Mouse (Mus musculus) embryonic facial prominence, embryonic 11.5 days (tissue): ENCODE data around the gene Aurkb. TPM values are rescaled to one million over a fixed set of nuclear protein-coding genes. Genes with fewer than 3 reads are reported as not detected.

Experiments
- ATAC-seq: fragments of 200-750 bp; cut with Nextera tagmentation; replicated peaks from 2 replicates; pipeline ENCODE4 v1.8.0; 2017; ENCODE audit warnings: low read depth; ENCODE audit not compliant: insufficient number of reproducible peaks, low FRiP score, low TSS enrichment
- DNase-seq: peaks from one replicate; pipeline ENCODE4 v3.0.0-alpha.2; 2015; ENCODE audit warnings: low spot score
- H3K27ac ChIP-seq: fragments of 300-500 bp; sonication (generic); replicated peaks from 2 replicates; pipeline ENCODE4 v1.5.1; 2014; ENCODE audit warnings: mild to moderate bottlenecking, low read depth, low read length, control low read depth
- H3K27me3 ChIP-seq: fragments of 300-500 bp; sonication (generic); 2 replicates; pipeline ENCODE4 v1.6.1; 2014; ENCODE audit warnings: mild to moderate bottlenecking, low read length, moderate library complexity, mixed read lengths; ENCODE audit not compliant: control insufficient read depth, insufficient read depth
- H3K36me3 ChIP-seq: fragments of 300-500 bp; sonication (generic); replicated peaks from 2 replicates; pipeline ENCODE4 v1.6.1; 2014; ENCODE audit warnings: low read depth, mild to moderate bottlenecking, low read length, moderate library complexity, mixed read lengths; ENCODE audit not compliant: control insufficient read depth, insufficient read depth
- H3K4me1 ChIP-seq: fragments of 300-500 bp; sonication (generic); 2 replicates; pipeline ENCODE4 v1.6.1; 2014; ENCODE audit warnings: low read length, mixed read lengths; ENCODE audit not compliant: control insufficient read depth, insufficient read depth
- H3K4me2 ChIP-seq: fragments of 300-500 bp; sonication (generic); 2 replicates; pipeline ENCODE4 v1.6.1; 2014; ENCODE audit warnings: low read depth, mild to moderate bottlenecking, control low read depth, low read length, moderate library complexity
- H3K4me3 ChIP-seq: fragments of 300-500 bp; sonication (generic); 2 replicates; pipeline ENCODE4 v1.5.1; 2014; ENCODE audit warnings: low read depth, low read length, control low read depth
- H3K9ac ChIP-seq: fragments of 300-500 bp; sonication (generic); replicated peaks from 2 replicates; pipeline ENCODE4 v1.6.1; 2014; ENCODE audit warnings: mild to moderate bottlenecking, control low read depth, low read length
- H3K9me3 ChIP-seq: fragments of 300-500 bp; sonication (generic); replicated peaks from 2 replicates; pipeline ENCODE4 v1.6.1; 2016; ENCODE audit warnings: mild to moderate bottlenecking, low read length, inconsistent platforms, mixed read lengths; ENCODE audit not compliant: control insufficient read depth
- WGBS: fragments of 180-500 bp; shearing (Covaris S2); extraction: QIAGEN DNeasy Blood & Tissue Kit; methylation state at CpG from one replicate; pipeline ENCODE4 v1.1.7; 2014; 5-methylcytosine and 5-hydroxymethylcytosine counted together
- polyA plus RNA-seq: library from polyadenylated mRNA; unstranded; fragments of >200 nt; fragmentation: Nextera tagmentation; extraction: Ambion mirVana; gene quantifications from 2 replicates; pipeline ENCODE4 v1.2.1, GENCODE M21; 2014

Aurkb gene
- polyA plus RNA-seq, 1 experiment from 2014 or later: 162 TPM

DNA sequence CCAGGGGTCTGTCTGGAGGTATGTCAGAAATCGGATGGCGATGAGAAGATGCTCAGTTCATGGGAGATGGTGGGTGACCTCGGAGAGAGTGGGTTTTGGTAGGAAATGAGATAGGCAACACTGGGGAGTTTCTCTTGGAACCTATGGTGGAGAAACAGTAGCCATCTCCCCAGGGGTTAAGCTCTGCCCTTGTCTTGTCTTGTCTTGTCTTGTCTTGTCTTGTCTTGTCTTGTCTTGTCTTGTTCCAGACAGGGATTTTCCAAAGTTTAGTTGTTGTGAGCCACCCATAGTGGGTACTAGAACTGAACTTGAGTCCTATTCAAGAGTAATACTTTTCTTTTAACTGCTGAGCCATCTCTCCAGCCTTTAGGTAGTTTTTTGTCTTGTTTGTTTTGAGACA is 18.9 kb upstream of the Aurkb start:
- DNase-seq (no peak), ATAC-seq (no peak)
- no peak overlapping the region for H3K4me2 ChIP-seq
- H3K27me3 ChIP-seq: no peaks in the 10 kb centered on the region
- no peaks in the 10 kb centered on the region for H3K9me3 ChIP-seq
- no peak overlapping the region for H3K9ac ChIP-seq
- 91% methylated on average over 3 of the region's 3 CpGs for WGBS
- no peak overlapping the region for H3K27ac ChIP-seq
- H3K4me3 ChIP-seq: no peak overlapping the region
- H3K36me3 ChIP-seq: peaks cover 41% of the 10 kb centered on the region
- no peaks in the 10 kb centered on the region for H3K4me1 ChIP-seq

DNA sequence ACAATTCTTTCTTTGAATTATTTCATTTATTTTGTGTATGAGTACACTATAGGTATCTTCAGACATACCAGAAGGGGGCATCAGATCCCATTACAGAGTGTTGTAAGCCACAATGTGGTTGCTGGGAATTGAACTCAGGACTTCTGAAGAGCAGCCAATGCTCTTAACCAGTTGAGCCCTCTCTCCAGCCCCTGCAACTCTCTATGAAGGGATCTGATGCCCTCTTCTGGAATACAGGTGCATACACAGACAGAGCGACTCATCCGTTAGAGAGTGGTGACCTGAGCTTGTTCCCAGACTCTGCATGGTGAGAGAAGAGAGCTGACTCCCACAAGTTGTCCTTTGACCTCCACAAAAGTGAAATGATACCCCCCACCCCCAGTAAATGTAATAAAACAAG is 16.6 kb upstream of the Aurkb start:
- no peak for ATAC-seq
- WGBS: 68% methylated on average over 2 of the region's 2 CpGs
- H3K27me3 ChIP-seq: no peaks in the 10 kb centered on the region
- no peak overlapping the region for H3K4me2 ChIP-seq
- H3K4me1 ChIP-seq: no peaks in the 10 kb centered on the region
- no peak overlapping the region for H3K4me3 ChIP-seq
- no peak overlapping the region for H3K27ac ChIP-seq
- H3K9ac ChIP-seq: no peak overlapping the region
- peaks cover 25% of the 10 kb centered on the region for H3K36me3 ChIP-seq
- H3K9me3 ChIP-seq: no peaks in the 10 kb centered on the region
- peak; percentile 27 for DNase-seq

DNA sequence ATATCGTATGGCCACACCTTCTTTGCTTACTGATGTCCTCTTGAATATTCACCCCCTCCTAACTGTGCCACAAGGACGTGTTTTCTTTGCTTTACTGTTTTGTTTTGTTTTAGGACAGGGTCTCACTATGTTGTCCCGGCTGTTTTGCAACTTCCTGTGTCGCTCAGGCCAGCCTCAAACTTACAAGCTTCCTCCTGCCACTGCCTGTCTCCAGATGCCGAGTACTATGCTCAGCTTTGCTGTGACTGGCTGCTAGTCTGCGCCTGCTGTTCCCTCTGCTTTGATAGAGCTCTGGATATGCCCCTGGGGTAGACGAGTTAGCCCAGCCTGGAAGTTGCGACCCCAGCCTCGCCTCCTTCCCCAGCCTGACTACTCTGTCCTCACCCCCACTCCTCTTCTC is 11.9 kb upstream of the Aurkb start:
- H3K9me3 ChIP-seq: no peaks in the 10 kb centered on the region
- no peak for ATAC-seq
- H3K9ac ChIP-seq: no peak overlapping the region
- H3K27ac ChIP-seq: no peak overlapping the region
- no peaks in the 10 kb centered on the region for H3K4me1 ChIP-seq
- no peaks in the 10 kb centered on the region for H3K27me3 ChIP-seq
- no peak overlapping the region for H3K4me3 ChIP-seq
- DNase-seq: no peak
- WGBS: 68% methylated on average over 9 of the region's 9 CpGs
- H3K4me2 ChIP-seq: no peak overlapping the region
- peaks cover 7% of the 10 kb centered on the region for H3K36me3 ChIP-seq

DNA sequence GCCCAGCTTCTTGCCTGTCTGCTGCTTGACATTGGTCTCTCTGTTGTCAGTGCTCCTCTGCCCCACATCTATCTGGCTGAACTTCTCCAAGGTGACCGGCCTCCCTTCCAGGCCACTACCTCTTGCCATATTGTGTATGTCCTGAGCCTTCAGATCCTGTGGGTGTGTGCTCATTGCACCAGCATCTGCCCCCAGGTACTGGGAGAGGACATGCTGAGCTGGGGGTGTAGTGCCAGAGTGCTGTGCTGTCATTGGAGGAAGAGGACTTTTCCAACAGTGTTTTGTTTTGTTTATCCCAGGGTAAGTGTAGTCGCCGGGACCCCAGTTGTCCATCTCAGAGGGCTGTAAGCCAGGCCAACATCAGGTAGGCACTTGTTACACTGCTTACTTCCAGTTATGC is 10.9 kb upstream of the Aurkb start:
- Histone ChIP-seq H3K9ac (no peak overlapping the region), H3K9me3 (no peaks in the 10 kb centered on the region), H3K27ac (no peak overlapping the region), H3K4me2 (no peak overlapping the region), H3K36me3 (peaks cover 7% of the 10 kb centered on the region), H3K4me1 (no peaks in the 10 kb centered on the region), H3K4me3 (no peak overlapping the region), H3K27me3 (no peaks in the 10 kb centered on the region)
- ATAC-seq (no peak), DNase-seq (no peak)
- WGBS: 91% methylated on average over 3 of the region's 3 CpGs

DNA sequence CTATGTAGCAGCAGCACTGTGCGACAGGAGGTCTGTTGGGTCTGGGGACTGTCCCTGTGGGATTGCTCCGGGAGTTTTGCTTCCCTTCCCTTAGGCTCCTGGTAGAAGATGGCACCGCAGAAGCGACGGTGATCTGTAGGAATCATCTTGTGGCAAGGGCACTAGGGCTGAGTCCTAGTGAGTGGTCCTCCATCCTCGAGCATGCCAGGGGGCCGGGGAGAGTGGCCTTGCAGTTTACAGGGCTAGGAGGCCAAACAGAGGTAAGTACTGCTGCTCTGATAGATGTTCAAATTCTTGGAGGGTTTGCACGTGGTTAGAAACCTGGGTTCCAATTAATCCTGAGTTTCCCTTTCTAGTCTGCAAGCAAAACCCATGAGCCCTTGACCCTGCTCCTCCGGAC is 10.0 kb upstream of the Aurkb start:
- peak overlapping the region; percentile 35; the same call in 1 of the 2 replicates for H3K27ac ChIP-seq
- H3K36me3 ChIP-seq: peaks cover 7% of the 10 kb centered on the region
- no peaks in the 10 kb centered on the region for H3K27me3 ChIP-seq
- WGBS: 74% methylated on average over 9 of the region's 9 CpGs
- H3K4me3 ChIP-seq: no peak overlapping the region
- no peak overlapping the region for H3K4me2 ChIP-seq
- H3K4me1 ChIP-seq: no peaks in the 10 kb centered on the region
- DNase-seq: no peak
- no peaks in the 10 kb centered on the region for H3K9me3 ChIP-seq
- no peak for ATAC-seq
- peak overlapping the region; percentile 5; the same call in 1 of the 2 replicates for H3K9ac ChIP-seq

DNA sequence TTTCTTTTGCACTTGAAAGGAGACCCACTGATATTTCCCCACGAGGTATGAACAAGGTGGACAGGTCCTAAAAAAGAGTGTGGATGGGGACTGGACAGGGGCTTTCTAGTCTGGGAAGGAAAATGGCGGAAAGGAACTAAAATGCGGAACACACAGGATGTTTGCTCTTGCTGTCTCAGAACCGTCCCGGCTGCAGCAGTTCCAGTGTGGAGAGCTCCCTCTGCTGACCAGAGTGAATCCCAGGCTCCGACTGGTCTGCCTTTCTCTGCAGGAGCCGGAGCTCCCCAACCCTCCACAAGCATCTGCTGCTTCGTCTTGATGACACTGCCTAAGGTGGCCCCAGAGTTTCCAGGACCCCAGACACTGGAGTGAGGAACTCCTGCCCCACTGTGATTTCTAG is 9.6 kb upstream of the Aurkb start:
- WGBS: 8% methylated on average over 8 of the region's 8 CpGs
- no peak overlapping the region for H3K4me2 ChIP-seq
- peak overlapping the region; percentile 5; the same call in 1 of the 2 replicates for H3K9ac ChIP-seq
- H3K27me3 ChIP-seq: no peaks in the 10 kb centered on the region
- ATAC-seq (peak; percentile 8; the same call in 1 of the 2 replicates), DNase-seq (peak; percentile 92)
- no peak overlapping the region for H3K4me3 ChIP-seq
- no peaks in the 10 kb centered on the region for H3K4me1 ChIP-seq
- no peaks in the 10 kb centered on the region for H3K9me3 ChIP-seq
- peak overlapping the region; percentile 35 for H3K27ac ChIP-seq
- peaks cover 3% of the 10 kb centered on the region for H3K36me3 ChIP-seq

DNA sequence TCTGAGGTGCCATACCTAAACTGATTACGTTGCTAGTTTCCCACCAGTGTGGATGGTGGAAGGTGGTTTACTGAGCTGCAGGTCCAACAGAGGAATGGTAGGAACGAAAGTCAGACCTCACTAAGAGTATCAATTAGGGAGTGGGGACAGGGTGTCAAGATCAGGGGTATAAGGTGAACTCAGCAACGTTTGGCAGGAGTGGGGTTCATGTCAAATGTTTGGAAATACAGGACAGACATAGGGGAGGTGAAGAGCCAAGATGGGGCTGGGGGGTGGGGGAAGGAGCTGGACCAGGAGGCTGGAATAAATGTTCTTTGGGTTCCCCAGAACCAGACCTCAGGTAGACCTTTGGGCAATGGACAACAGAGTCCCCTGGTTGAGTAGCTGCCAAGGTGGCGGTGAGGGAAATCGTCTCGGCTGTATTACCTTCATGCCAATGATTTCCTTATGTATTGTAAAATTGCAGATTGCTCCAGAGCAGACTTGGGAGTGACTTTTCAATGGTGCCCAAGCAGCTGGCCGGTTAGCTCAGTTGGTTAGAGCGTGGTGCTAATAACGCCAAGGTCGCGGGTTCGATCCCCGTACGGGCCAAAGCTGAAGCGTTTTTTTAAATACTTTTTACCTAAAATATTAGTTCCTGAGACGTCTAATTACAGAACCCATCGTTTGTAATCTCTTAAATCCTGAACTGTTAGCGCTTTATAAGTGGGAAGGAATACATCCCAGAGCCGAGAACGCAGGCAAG is 8.8 kb upstream of the Aurkb start:
- DNase-seq (peak; percentile 94), ATAC-seq (no peak)
- H3K4me3 ChIP-seq: peak overlapping the region; percentile 77
- 9% methylated on average over 20 of the region's 20 CpGs for WGBS
- H3K36me3 ChIP-seq: peaks cover 3% of the 10 kb centered on the region
- no peaks in the 10 kb centered on the region for H3K9me3 ChIP-seq
- peak overlapping the region; percentile 73 for H3K9ac ChIP-seq
- H3K4me2 ChIP-seq: peak overlapping the region; percentile 55
- H3K27ac ChIP-seq: peak overlapping the region; percentile 76
- H3K4me1 ChIP-seq: no peaks in the 10 kb centered on the region
- no peaks in the 10 kb centered on the region for H3K27me3 ChIP-seq

DNA sequence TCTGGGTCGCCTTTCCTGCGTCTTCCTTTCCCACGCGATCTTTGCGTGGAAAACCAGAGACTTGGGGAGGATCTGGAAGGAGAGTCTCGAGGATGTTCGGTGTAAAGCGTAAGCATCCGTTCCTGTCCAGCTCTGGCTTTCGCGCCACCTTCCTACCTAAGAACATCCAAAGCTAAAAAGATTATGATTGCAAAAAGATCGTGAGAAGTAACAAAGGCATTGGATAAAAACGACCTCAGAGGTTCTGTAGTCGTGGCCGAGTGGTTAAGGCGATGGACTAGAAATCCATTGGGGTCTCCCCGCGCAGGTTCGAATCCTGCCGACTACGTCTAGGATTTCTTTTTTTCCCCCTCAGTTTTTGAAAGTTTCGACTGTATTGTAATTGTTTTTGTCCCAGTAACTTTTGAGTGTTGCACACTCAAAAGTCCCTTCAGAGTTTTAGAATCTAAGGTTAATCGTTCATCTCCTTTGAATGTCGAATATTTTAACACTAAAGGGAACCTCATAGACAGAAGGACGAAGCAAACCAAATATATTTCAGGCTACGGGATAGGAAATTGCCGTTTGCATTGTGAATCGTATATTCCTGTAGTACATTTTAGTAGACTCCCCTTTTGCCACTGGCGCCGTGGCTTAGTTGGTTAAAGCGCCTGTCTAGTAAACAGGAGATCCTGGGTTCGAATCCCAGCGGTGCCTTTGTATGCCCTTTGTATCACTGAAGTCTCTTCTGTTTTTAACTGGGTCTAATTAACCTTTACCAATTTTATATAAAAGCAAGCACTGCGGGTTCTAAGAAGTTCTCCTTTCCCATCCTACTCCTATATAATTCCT is 8.0 kb upstream of the Aurkb start:
- H3K9ac ChIP-seq: peak overlapping the region; percentile 73
- H3K4me1 ChIP-seq: no peaks in the 10 kb centered on the region
- H3K4me2 ChIP-seq: peak overlapping the region; percentile 55
- DNase-seq (peak; percentile 93), ATAC-seq (no peak)
- H3K27me3 ChIP-seq: no peaks in the 10 kb centered on the region
- H3K9me3 ChIP-seq: no peaks in the 10 kb centered on the region
- under 1% methylated on average over 34 of the region's 34 CpGs for WGBS
- H3K27ac ChIP-seq: peak overlapping the region; percentile 76
- peak overlapping the region; percentile 77 for H3K4me3 ChIP-seq
- H3K36me3 ChIP-seq: peaks cover 3% of the 10 kb centered on the region
